Mouse (Mus musculus) ES-Bruce4 (cell line): ENCODE measurements around the gene Rybp.

ENCODE experiments used
- CTCF ChIP-seq: IDR thresholded peaks from one replicate; pipeline ENCODE4 v1.8.1; 2011; ENCODE audit warnings: low read depth, low read length
- EP300 ChIP-seq: IDR thresholded peaks from 2 replicates; pipeline ENCODE4 v1.6.1; 2011; ENCODE audit warnings: low read depth, low read length; ENCODE audit not compliant: insufficient read depth
- POLR2A ChIP-seq: IDR thresholded peaks from one replicate; pipeline ENCODE4 v1.8.1; 2011; ENCODE audit warnings: low read length; ENCODE audit not compliant: insufficient read depth

GRCm38 (mm10) chr6:100322561-100322960 lies 35.3 kb upstream of the Rybp start:
- no peak for TF ChIP-seq EP300
- TF ChIP-seq CTCF: no peak
- no peak for TF ChIP-seq POLR2A
